Mouse (Mus musculus) common myeloid progenitor, adult 5-6 weeks (primary cell): ENCODE data around the gene A930018P22Rik. TPM values are rescaled to one million over a fixed set of nuclear protein-coding genes. Genes with fewer than 3 reads are reported as not detected.
A peak's percentile ranks its signal among the peaks of the same experiment; 100 is the strongest.
"Not testable (repeated sequence)": the region's sequence is repeated elsewhere in the genome, so short reads cannot be mapped to it uniquely, and the experiment has no call there.

Source experiments
- ATAC-seq: replicated peaks from 2 replicates; pipeline ENCODE4 v1.8.0; 2016; ENCODE audit warnings: low read depth, mild to moderate bottlenecking, moderate TSS enrichment, inconsistent platforms; ENCODE audit not compliant: poor library complexity, severe bottlenecking
- total RNA-seq: library from RNA; stranded (forward); fragments of 200-1000, 187-1606 nt; gene quantifications from 2 replicates; pipeline ENCODE4 v1.2.3, GENCODE M21; 2017

A930018P22Rik gene
- not detected in 2 replicates for total RNA-seq

- peak; percentile 87 for ATAC-seq
These were observed at the start of gene A930018P22Rik for GRCm38 (mm10) chr2:104122505-104123378. Gene A930018P22Rik (plus strand): TSS chr2:104122769.

DNA sequence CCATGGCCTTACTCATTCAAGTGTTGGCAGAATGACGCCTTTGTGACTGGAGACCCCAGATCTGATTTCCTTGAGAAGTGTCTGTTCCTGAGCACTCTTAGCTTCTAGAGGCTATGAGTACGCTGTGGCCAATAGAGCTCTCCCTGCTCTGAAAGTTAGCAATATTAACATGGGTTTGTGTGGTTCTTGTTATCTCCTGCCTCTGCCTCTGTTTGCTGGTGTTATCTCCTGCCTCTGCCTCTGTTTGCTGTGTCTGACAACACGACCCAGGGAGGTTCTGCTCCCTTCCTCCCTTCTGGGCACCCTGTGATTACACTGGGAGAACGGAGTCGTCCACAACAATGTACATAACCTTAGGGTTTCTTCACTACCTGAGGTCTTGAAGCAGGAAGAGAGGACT lies 44.3 kb upstream of the A930018P22Rik start:
- ATAC-seq = peak; percentile 98

- not testable (repeated sequence) for ATAC-seq
These were observed 41.0 kb upstream of the A930018P22Rik start for GRCm38 (mm10) chr2:104081436-104082050.

GRCm38 (mm10) chr2:104082474-104082873 lies 40.1 kb upstream of the A930018P22Rik start:
- ATAC-seq = no peak

DNA sequence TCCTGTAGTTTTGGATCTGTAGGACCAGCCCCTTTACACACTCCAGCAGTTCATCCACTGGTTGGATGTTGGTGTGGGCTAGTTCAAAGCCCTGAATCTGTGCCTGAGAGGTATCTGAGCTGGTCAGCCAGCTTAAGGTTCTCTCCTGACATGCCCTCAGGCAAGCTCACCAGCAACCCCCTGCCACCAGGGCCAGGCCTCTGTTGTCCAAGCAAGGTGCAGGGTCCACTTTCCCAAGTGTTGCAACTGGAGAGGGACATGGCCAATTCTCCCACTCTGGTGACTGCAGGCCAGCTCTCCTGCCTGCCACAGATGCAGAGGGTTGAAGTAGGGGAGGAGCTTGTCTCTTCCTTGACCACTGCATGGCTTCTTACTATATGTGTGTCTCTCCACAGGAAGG lies 38.5 kb upstream of the A930018P22Rik start:
- ATAC-seq = not testable (repeated sequence)

DNA sequence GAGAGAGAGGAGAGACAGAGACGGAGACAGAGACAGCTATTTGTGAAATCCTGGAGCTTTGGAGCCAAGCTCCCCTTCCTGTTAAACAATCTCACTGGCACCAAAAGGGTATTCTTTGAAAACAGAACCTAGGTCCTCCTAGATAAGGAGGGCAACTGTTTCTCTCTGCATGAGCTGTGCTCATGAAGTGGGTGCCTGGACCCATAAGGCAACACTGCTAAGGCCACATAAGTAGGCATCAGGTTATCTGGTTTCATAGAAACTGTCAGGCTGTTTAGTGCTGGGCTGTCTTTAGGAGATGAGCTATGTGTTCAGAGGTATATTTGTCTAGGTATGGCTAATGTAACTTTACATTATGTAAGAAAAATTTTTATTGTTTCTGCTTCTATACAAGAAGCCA lies 35.0 kb upstream of the A930018P22Rik start:
- peak; percentile 66 for ATAC-seq

DNA sequence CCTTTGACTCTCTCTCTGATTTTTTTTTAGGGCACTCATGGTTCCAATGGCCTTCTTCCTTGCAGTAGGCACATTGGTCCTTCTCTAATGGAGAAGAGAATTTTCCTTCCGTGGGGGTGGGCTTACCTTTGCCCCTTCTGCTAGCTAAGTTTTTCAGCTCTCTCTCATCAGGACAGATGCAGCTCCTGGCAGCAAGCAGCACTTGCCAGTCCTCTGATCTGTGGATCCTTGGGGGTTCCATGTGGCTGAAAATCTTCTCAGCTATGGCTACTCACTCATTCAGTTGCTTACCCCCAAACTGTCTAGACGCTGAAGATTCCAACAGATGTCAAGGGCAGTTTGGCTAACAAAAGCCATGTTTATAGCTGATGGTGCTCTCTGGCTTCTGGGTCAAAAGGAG lies 29.3 kb upstream of the A930018P22Rik start:
- ATAC-seq = no peak

DNA sequence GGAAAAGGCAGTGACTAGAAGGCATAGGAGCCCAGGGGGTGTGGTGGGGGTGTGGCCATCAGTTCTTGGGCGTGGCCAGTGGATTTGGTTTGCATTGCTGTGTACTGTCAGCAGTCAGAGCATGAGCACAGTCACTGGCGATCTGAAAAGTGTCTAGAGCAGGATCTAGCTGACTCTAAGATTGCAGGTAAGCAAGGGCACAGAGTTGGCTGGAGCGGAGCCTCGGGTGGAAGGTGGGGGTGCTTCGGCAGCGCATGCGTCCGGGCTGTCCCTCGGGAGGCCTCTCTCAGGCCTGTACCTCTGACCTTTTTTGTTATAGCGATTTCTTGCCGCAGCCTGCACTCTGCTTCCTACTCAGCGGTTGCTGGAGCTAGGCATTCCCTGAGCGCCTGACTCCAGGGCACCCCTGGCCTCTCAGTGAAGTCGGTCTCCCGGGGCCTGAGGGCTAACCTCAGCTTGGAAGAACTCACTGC lies 26.8 kb upstream of the A930018P22Rik start, which contains the start of gene Cd59a:
Cd59a (plus strand) TSS at position 61 of the 473 bp plus-strand sequence.
- ATAC-seq = peak; percentile 81

DNA sequence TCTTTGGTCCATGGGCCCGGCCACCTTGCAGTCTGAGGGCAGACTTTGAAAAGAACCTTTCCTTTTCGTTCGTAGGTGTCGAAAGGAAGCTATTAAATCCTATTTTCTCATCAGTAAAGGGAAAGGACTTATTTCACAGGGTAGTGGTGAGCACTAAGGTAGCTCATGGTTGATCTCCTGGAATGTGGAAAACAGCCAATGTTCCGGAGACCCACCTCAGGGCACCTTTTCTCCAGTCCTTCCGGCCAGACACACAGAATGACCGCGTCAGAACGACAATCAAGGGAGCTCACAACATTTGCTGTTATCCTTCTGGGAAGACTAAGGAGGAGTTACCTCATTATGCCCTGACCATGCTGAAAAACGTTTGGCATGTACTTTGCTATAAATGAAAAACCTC lies 26.3 kb upstream of the A930018P22Rik start:
- ATAC-seq = no peak

- not testable (repeated sequence) for ATAC-seq
These were observed 25.8 kb upstream of the A930018P22Rik start for GRCm38 (mm10) chr2:104096796-104097195.

- ATAC-seq = not testable (repeated sequence)
These were observed 25.2 kb upstream of the A930018P22Rik start for GRCm38 (mm10) chr2:104097396-104097795.

DNA sequence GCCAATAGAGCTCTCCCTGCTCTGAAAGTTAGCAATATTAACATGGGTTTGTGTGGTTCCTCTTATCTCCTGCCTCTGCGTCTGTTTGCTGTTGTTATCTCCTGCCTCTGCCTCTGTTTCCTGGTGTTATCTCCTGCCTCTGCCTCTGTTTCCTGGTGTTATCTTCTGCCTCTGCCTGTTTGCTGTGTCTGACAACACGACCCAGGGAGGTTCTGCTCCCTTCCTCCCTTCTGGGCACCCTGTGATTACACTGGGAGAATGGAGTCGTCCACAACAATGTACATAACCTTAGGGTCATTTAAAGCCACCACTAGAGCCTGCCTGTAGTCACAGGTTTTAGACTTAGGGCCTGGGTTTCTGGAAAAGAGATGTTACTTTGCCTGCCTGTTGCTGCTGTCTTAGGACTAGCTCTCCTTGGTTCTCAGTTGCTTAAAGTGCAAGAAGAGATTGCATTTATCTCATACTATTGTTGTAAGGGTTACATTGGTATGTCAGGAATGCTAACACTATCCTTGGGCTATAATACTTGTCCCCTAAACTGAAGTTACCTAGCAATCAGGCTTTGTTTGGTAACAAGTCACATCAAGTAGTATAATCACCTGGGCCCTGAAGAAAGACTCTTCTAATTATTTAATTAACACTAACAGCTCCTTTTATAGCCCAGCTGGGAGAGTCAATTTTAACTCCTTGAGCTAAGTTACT lies 23.9 kb upstream of the A930018P22Rik start:
- peak; percentile 82 for ATAC-seq

DNA sequence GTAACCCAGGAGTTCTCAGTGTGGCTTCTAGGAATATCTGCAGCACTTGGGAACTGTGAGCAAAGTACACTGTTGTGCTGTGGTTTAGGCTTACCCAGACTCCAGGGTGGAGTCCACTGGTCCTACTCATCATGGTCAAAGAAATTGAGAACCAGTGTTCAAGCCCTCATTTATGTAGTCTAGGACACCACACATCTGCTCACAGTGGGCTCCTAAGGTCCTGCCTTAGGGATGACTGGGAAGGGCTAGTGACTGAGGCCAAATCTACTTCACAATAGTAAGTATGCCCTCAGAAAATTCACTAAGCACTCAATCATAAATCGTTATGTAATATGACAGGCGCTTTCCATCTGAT lies 23.4 kb upstream of the A930018P22Rik start:
- no peak for ATAC-seq

GRCm38 (mm10) chr2:104099946-104100345 lies 22.6 kb upstream of the A930018P22Rik start:
- no peak for ATAC-seq

GRCm38 (mm10) chr2:104104800-104105199 lies 17.8 kb upstream of the A930018P22Rik start:
- ATAC-seq = no peak

GRCm38 (mm10) chr2:104109021-104109420 lies 13.5 kb upstream of the A930018P22Rik start:
- not testable (repeated sequence) for ATAC-seq

DNA sequence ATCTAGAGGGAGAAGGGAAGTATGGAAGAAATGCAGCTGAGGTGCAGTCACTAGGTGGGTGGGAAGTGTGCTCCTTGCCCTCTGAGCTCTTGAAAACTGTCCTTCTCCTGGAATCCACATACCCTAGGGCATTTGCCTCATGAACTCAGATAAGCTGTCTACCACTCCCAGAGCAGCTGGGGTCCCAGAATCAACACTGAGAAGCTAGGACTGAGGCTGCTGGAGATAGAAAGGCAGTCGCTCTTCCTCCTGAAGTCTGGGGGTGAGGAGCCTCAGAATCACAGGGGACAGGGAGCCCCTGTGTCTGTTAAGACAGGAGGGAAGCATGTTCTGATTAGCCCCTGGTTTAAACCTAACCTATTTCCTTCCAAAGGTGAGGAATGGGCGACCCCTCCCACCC lies 13.0 kb upstream of the A930018P22Rik start:
- no peak for ATAC-seq

DNA sequence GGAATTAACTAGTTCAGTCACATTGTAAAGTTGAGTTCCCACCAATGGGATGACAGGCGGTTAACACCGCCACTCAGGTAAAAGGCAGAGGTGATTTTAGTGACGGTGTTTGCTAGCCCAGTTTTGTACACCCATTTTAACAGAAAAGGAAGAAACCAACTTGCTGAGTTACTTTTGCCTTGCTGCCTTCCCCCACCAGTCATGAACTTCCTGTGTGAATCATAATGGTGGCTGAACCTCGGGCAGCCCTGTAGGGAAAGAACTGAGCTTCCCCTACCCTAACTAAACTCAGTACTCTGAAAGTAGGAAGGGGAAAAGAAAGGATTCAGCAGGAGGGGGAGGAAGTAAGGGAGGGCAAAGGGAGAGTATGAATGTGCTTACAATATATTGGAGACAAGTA lies 12.5 kb upstream of the A930018P22Rik start:
- ATAC-seq = no peak

DNA sequence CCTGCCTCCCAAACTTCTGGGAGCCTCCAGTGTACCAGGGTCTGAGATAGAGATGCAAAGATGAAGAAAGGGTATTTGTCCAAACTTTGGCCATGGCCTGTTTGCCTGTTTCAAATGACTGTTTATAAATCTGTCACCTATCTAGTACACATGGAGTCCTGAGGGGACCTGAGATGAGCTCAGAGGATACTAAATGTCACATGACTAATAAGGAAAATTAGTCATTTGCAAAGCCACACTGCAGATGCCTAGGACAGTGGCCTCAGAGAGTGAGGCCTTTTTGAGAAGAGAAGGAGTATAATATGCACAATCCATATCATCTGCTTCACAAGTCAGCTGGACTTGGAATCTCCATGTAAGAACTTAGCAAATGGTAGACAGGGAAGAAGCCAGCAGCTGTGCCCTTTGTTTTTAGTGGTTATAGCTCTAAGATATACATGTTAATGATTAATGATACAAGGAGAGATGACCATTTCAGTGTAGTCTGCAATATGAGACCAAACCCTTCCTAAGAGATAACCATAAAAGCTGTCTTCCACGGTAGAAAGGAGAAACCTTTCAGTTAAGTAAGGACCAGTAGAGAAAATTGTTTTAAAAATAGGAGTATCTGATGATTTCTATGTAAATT lies 11.3 kb upstream of the A930018P22Rik start:
- ATAC-seq = not testable (repeated sequence)

GRCm38 (mm10) chr2:104113563-104113962 lies 9.0 kb upstream of the A930018P22Rik start:
- ATAC-seq = not testable (repeated sequence)
